Mouse (Mus musculus): ENCODE data around the gene Atp5c1. TPM values are rescaled to one million over a fixed set of nuclear protein-coding genes. Genes with fewer than 3 reads are reported as not detected.

The Atp5c1 gene
- polyA plus RNA-seq, 1 experiment from 2014 or later = 512 TPM

GRCm38 (mm10) chr2:10008593-10008992 lies 71.7 kb downstream of the Atp5c1 start:
- H3K9ac ChIP-seq (replicated peaks) = no peak overlapping the region
- ATAC-seq (ENCODE audit: insufficient number of reproducible peaks, insufficient read depth, low FRiP score, low TSS enrichment, low read depth) = no peak
- H3K4me1 ChIP-seq (replicated peaks) = peaks cover 10% of the 10 kb centered on the region
- no peak overlapping the region for H3K4me3 ChIP-seq (replicated peaks)
- 85% methylated on average over 4 of the region's 4 CpGs for WGBS
- no peaks in the 10 kb centered on the region for H3K36me3 ChIP-seq
- H3K4me2 ChIP-seq = no peak overlapping the region
- H3K27ac ChIP-seq = no peak overlapping the region
- H3K27me3 ChIP-seq = no peaks in the 10 kb centered on the region
- H3K9me3 ChIP-seq = no peaks in the 10 kb centered on the region

Other genes starting within 250 kb of the Atp5c1 start
- gene 4930412O13Rik, start 199.3 kb downstream of the Atp5c1 start, polyA plus RNA-seq (2016; fragmentation: Nextera tagmentation; extraction: Ambion mirVana) = 0.35 TPM in 1 of 2 replicates, not detected in the other
- 0.55 TPM in 1 of 2 replicates, not detected in the other for gene 9230102O04Rik, start 191.0 kb downstream of the Atp5c1 start, polyA plus RNA-seq (2016; fragmentation: Nextera tagmentation; extraction: Ambion mirVana)
- 4.2 and 5.0 TPM in 2 replicates for gene Gata3, start 190.5 kb downstream of the Atp5c1 start, polyA plus RNA-seq (2016; fragmentation: Nextera tagmentation; extraction: Ambion mirVana)
- 15.3 and 15.9 TPM in 2 replicates for gene Taf3, start 31.9 kb downstream of the Atp5c1 start, polyA plus RNA-seq (2016; fragmentation: Nextera tagmentation; extraction: Ambion mirVana)
- 31.5 and 32.9 TPM in 2 replicates for gene Kin, start 83 bp upstream of the Atp5c1 start, polyA plus RNA-seq (2016; fragmentation: Nextera tagmentation; extraction: Ambion mirVana)
- 0.16 and 0.35 TPM in 2 replicates for gene Itih2, start 50.9 kb upstream of the Atp5c1 start, polyA plus RNA-seq (2016; fragmentation: Nextera tagmentation; extraction: Ambion mirVana)
- gene Itih5, start 73.1 kb upstream of the Atp5c1 start, polyA plus RNA-seq (2016; fragmentation: Nextera tagmentation; extraction: Ambion mirVana) = 2.8 TPM in 2 replicates